Mouse (Mus musculus) v-Abl transformed pro-B cells (cell line): Measurements from ENCODE around the gene Ctnnd2.

Source experiments
- in situ Hi-C, 2 experiments: fragments of 400-800 bp; cut with MboI; formaldehyde crosslinking; loops; one replicate each; pipeline ENCODE4 v1.15.1; 2025; ENCODE audit not compliant: unreplicated experiment in 2 of 2

Gene Ctnnd2

GRCm38 (mm10) chr15:30962421-30963160 lies 790.2 kb downstream of the Ctnnd2 start:
- in situ Hi-C loops: no loop called here

GRCm38 (mm10) chr15:30964046-30964445 lies 791.7 kb downstream of the Ctnnd2 start:
- in situ Hi-C loops: no loop called here

GRCm38 (mm10) chr15:30964865-30965679 lies 792.7 kb downstream of the Ctnnd2 start:
- in situ Hi-C loops: no loop called here

- in situ Hi-C loops: no loop called here
Observed at GRCm38 (mm10) chr15:30966826-30967225, 794.4 kb downstream of the Ctnnd2 start.

- in situ Hi-C loops: no loop called here
Observed at GRCm38 (mm10) chr15:30974436-30974835, 802.0 kb downstream of the Ctnnd2 start.

GRCm38 (mm10) chr15:30974991-30975775 lies 802.8 kb downstream of the Ctnnd2 start:
- in situ Hi-C loops: no loop called here

- in situ Hi-C loops: no loop called here
Observed at GRCm38 (mm10) chr15:30977166-30977740, 804.9 kb downstream of the Ctnnd2 start.

GRCm38 (mm10) chr15:30986890-30987289 lies 814.5 kb downstream of the Ctnnd2 start:
- in situ Hi-C loops: no loop called here

- in situ Hi-C loops: no loop called here
Observed at GRCm38 (mm10) chr15:30990421-30991252, 818.2 kb downstream of the Ctnnd2 start.

- in situ Hi-C loops: no loop called here
Observed at GRCm38 (mm10) chr15:30992357-30992756, 820.0 kb downstream of the Ctnnd2 start.

- in situ Hi-C loops: no loop called here
Observed at GRCm38 (mm10) chr15:30992901-30993300, 820.5 kb downstream of the Ctnnd2 start.

GRCm38 (mm10) chr15:30995346-30995745 lies 823.0 kb downstream of the Ctnnd2 start:
- in situ Hi-C loops: no loop called here

GRCm38 (mm10) chr15:31004468-31004867 lies 832.1 kb downstream of the Ctnnd2 start:
- in situ Hi-C loops: no loop called here

- in situ Hi-C loops: no loop called here
Observed at GRCm38 (mm10) chr15:31004976-31005375, 832.6 kb downstream of the Ctnnd2 start.

GRCm38 (mm10) chr15:31006050-31006824 lies 833.8 kb downstream of the Ctnnd2 start:
- in situ Hi-C loops: no loop called here

GRCm38 (mm10) chr15:31006825-31007157 lies 834.4 kb downstream of the Ctnnd2 start:
- in situ Hi-C loops: no loop called here

- in situ Hi-C loops: no loop called here
Observed at GRCm38 (mm10) chr15:31008594-31008993, 836.2 kb downstream of the Ctnnd2 start.

GRCm38 (mm10) chr15:31020769-31021168 lies 848.4 kb downstream of the Ctnnd2 start:
- in situ Hi-C loops: no loop called here

- in situ Hi-C loops: no loop called here
Observed at GRCm38 (mm10) chr15:31022012-31022411, 849.6 kb downstream of the Ctnnd2 start.
